Mouse (Mus musculus) ES-E14 (cell line): ENCODE data around the gene Lclat1.

Source experiments
- CHD2 ChIP-seq: IDR thresholded peaks from 2 replicates; pipeline ENCODE4 v1.6.1; 2014; ENCODE audit warnings: mild to moderate bottlenecking, low read depth, low read length, inconsistent platforms
- HCFC1 ChIP-seq: IDR thresholded peaks from 2 replicates; pipeline ENCODE4 v1.6.1; 2012; ENCODE audit warnings: low read length, inconsistent platforms, borderline replicate concordance; ENCODE audit not compliant: insufficient read depth
- MAFK ChIP-seq: IDR thresholded peaks from 2 replicates; pipeline ENCODE4 v1.6.1; 2014; ENCODE audit warnings: mild to moderate bottlenecking, low read depth, low read length, inconsistent platforms; ENCODE audit not compliant: insufficient read depth

DNA sequence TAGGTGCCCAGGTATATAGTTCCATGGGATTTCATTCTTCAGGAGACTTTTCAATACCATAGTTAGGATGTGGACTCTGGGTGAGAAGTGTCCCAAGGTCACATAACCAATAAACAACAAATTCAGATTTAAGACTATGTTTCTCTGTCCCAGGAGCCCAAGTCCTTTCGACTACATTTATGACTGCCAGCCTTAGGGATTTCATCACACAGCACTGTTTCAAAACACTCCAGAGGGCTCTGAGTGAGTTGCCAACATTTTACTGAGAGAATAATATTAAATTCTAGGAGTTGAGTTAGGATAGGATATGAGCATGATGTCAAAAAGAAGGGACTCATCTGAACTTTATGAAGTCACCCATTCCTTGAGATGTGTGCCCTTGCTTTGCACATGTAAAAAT, 44.0 kb upstream of the Lclat1 start:
- TF ChIP-seq MAFK, result no peak
- TF ChIP-seq HCFC1, result no peak
- no peak for TF ChIP-seq CHD2
